Mouse (Mus musculus) heart, embryonic 14.5 days (tissue): ENCODE results near the gene Atrx. TPM values are rescaled to one million over a fixed set of nuclear protein-coding genes. Genes with fewer than 3 reads are reported as not detected.

ENCODE experiments used
- ATAC-seq: fragments of 200-750 bp; cut with Nextera tagmentation; 2 replicates; pipeline ENCODE4 v1.8.0; 2017; ENCODE audit warnings: low read depth, moderate TSS enrichment; ENCODE audit not compliant: insufficient number of reproducible peaks, insufficient read depth, low FRiP score
- H3K27ac ChIP-seq, 2 experiments: fragments of 200-500 bp in 1 of 2; fragments of 300-500 bp in 1 of 2; sonication (generic) in 1 of 2; replicated peaks in 1 of 2; 2 replicates each; pipeline ENCODE4 v1.5.1; 2012 to 2014; ENCODE audit warnings: low read depth in 2 of 2, low read length in 2 of 2, control low read depth in 1 of 2, mild to moderate bottlenecking in 1 of 2, mixed read lengths in 1 of 2; ENCODE audit not compliant: control insufficient read depth in 1 of 2, insufficient read depth in 1 of 2
- H3K27me3 ChIP-seq: fragments of 300-500 bp; sonication (generic); 2 replicates; pipeline ENCODE4 v1.6.1; 2014; ENCODE audit warnings: mild to moderate bottlenecking, low read length, control low read depth; ENCODE audit not compliant: control insufficient read depth, insufficient read depth
- H3K36me3 ChIP-seq: fragments of 300-500 bp; sonication (generic); 2 replicates; pipeline ENCODE4 v1.6.1; 2014; ENCODE audit warnings: mild to moderate bottlenecking, control low read depth, low read length, mixed read lengths; ENCODE audit not compliant: control insufficient read depth, insufficient read depth
- H3K4me1 ChIP-seq, 2 experiments: fragments of 200-500 bp in 1 of 2; fragments of 300-500 bp in 1 of 2; sonication (generic) in 1 of 2; 2 replicates each; pipeline ENCODE4 v1.6.1; 2012 to 2014; ENCODE audit warnings: low read length in 2 of 2, control low read depth in 1 of 2, mixed read lengths in 1 of 2; ENCODE audit not compliant: control insufficient read depth in 2 of 2, insufficient read depth in 2 of 2
- H3K4me2 ChIP-seq: fragments of 300-500 bp; sonication (generic); 2 replicates; pipeline ENCODE4 v1.6.1; 2014; ENCODE audit warnings: mild to moderate bottlenecking, low read length
- H3K4me3 ChIP-seq, 2 experiments: fragments of 200-500 bp in 1 of 2; fragments of 300-500 bp in 1 of 2; sonication (generic) in 1 of 2; 2 replicates each; pipeline ENCODE4 v1.5.1; 2012 to 2014; ENCODE audit warnings: low read length in 2 of 2, mild to moderate bottlenecking in 2 of 2, control low read depth in 1 of 2, low read depth in 1 of 2, moderate library complexity in 1 of 2; ENCODE audit not compliant: control insufficient read depth in 1 of 2, insufficient read depth in 1 of 2
- H3K9ac ChIP-seq: fragments of 300-500 bp; sonication (generic); 2 replicates; pipeline ENCODE4 v1.6.1; 2014; ENCODE audit warnings: mild to moderate bottlenecking, low read length
- H3K9me3 ChIP-seq: fragments of 300-500 bp; sonication (generic); 2 replicates; pipeline ENCODE4 v1.6.1; 2016; ENCODE audit warnings: low read length, control low read depth; ENCODE audit not compliant: control insufficient read depth
- WGBS: fragments of 180-500 bp; shearing (Covaris S2); extraction: QIAGEN DNeasy Blood & Tissue Kit; methylation state at CpG from one replicate; pipeline ENCODE4 v1.1.7; 2014; 5-methylcytosine and 5-hydroxymethylcytosine counted together
- polyA plus RNA-seq: library from polyadenylated mRNA; unstranded; fragments of >200 nt; fragmentation: Nextera tagmentation; extraction: Ambion mirVana; gene quantifications from 2 replicates; pipeline ENCODE4 v1.2.1, GENCODE M21; 2014

Atrx gene
- polyA plus RNA-seq, 1 experiment from 2014 or later, result 126 TPM

GRCm38 (mm10) chrX:105767177-105767764 lies 161.9 kb downstream of the Atrx start:
- no peaks in the 10 kb centered on the region for H3K9me3 ChIP-seq
- no peaks in the 10 kb centered on the region for H3K36me3 ChIP-seq
- no peak overlapping the region for H3K9ac ChIP-seq
- H3K27me3 ChIP-seq, result peaks cover 21% of the 10 kb centered on the region
- no peak for ATAC-seq
- H3K4me2 ChIP-seq, result no peak overlapping the region
- peaks cover 0 to 5% of the 10 kb centered on the region in 2 experiments; a peak in 2 of 4 replicates for H3K4me1 ChIP-seq
- H3K27ac ChIP-seq, result no peak overlapping the region
- WGBS, result 38% methylated on average over 9 of the region's 9 CpGs
- no peak overlapping the region for H3K4me3 ChIP-seq

GRCm38 (mm10) chrX:105766013-105766412 lies 163.2 kb downstream of the Atrx start:
- WGBS, result 54% methylated on average over 6 of the region's 6 CpGs
- no peak for ATAC-seq
- Histone ChIP-seq H3K4me2 (no peak overlapping the region), H3K36me3 (no peaks in the 10 kb centered on the region), H3K27me3 (peaks cover 22% of the 10 kb centered on the region), H3K4me1 (peaks cover 0 to 5% of the 10 kb centered on the region in 2 experiments; a peak in 2 of 4 replicates), H3K9ac (no peak overlapping the region), H3K4me3 (no peak overlapping the region), H3K9me3 (no peaks in the 10 kb centered on the region), H3K27ac (no peak overlapping the region)

GRCm38 (mm10) chrX:105765005-105765706 lies 164.0 kb downstream of the Atrx start:
- Histone ChIP-seq H3K27ac (no peak overlapping the region), H3K4me2 (peak overlapping the region; percentile 72), H3K4me3 (peak overlapping the region; percentile 45 to 54), H3K36me3 (no peaks in the 10 kb centered on the region), H3K27me3 (peaks cover 22% of the 10 kb centered on the region), H3K9me3 (no peaks in the 10 kb centered on the region), H3K4me1 (peaks cover 0 to 5% of the 10 kb centered on the region in 2 experiments; a peak in 2 of 4 replicates), H3K9ac (peak overlapping the region; percentile 55; the same call in 1 of the 2 replicates)
- WGBS, result 23% methylated on average over 31 of the region's 36 CpGs
- no peak for ATAC-seq

GRCm38 (mm10) chrX:105764162-105765004 lies 164.8 kb downstream of the Atrx start, which contains the start of gene Fgf16:
TSS of gene Fgf16 (plus strand) at chrX:105764279.
- Histone ChIP-seq H3K4me2 (peak within 1 kb of the TSS; percentile 72), H3K27me3 (peaks cover 22% of the 10 kb centered on the region), H3K36me3 (no peaks in the 10 kb centered on the region), H3K27ac (no peak within 1 kb of the TSS), H3K4me3 (peak within 1 kb of the TSS; percentile 45 to 54), H3K9me3 (no peaks in the 10 kb centered on the region), H3K4me1 (peaks cover 0 to 5% of the 10 kb centered on the region in 2 experiments; a peak in 2 of 4 replicates), H3K9ac (peak within 1 kb of the TSS; percentile 55)
- WGBS, result 12% methylated on average over 64 of the region's 86 CpGs
- ATAC-seq, result no peak

GRCm38 (mm10) chrX:105763612-105764011 lies 165.6 kb downstream of the Atrx start:
- Histone ChIP-seq H3K9ac (peak overlapping the region; percentile 50; the same call in 1 of the 2 replicates), H3K27ac (no peak overlapping the region), H3K4me2 (peak overlapping the region; percentile 72), H3K9me3 (no peaks in the 10 kb centered on the region), H3K4me3 (peak overlapping the region; percentile 45 to 54), H3K27me3 (peaks cover 22% of the 10 kb centered on the region), H3K36me3 (no peaks in the 10 kb centered on the region), H3K4me1 (peaks cover 0 to 5% of the 10 kb centered on the region in 2 experiments; a peak in 2 of 4 replicates)
- ATAC-seq, result no peak
- 13% methylated on average over 20 of the region's 20 CpGs for WGBS

GRCm38 (mm10) chrX:105762847-105763527 lies 166.2 kb downstream of the Atrx start:
- H3K27me3 ChIP-seq, result peaks cover 22% of the 10 kb centered on the region
- WGBS, result 11% methylated on average over 23 of the region's 23 CpGs
- H3K4me1 ChIP-seq, result peaks cover 0 to 5% of the 10 kb centered on the region in 2 experiments; a peak in 2 of 4 replicates
- no peak overlapping the region for H3K27ac ChIP-seq
- H3K4me3 ChIP-seq, result peak overlapping the region; percentile 45 to 54
- no peaks in the 10 kb centered on the region for H3K36me3 ChIP-seq
- H3K9me3 ChIP-seq, result no peaks in the 10 kb centered on the region
- H3K4me2 ChIP-seq, result peak overlapping the region; percentile 72
- H3K9ac ChIP-seq, result peak overlapping the region; percentile 50; the same call in 1 of the 2 replicates
- no peak for ATAC-seq
